Mouse (Mus musculus): Measurements from ENCODE around the gene Alox12e. TPM values are rescaled to one million over a fixed set of nuclear protein-coding genes. Genes with fewer than 3 reads are reported as not detected.

Gene Alox12e
- polyA plus RNA-seq, 2 experiments: 0.09 to 0.26 TPM

GRCm38 (mm10) chr11:70319614-70320013 is 2.8 kb downstream of the Alox12e start:
- Histone ChIP-seq H3K4me1 (ENCODE audit: control insufficient read depth, insufficient read depth, low read length) (no peaks in the 10 kb centered on the region), H3K9me3 (ENCODE audit: control insufficient read depth, low read length) (no peaks in the 10 kb centered on the region), H3K9ac (ENCODE audit: low read depth, low read length, severe bottlenecking) (no peak overlapping the region), H3K27me3 (ENCODE audit: control insufficient read depth, insufficient read depth, low read length) (peaks cover 40% of the 10 kb centered on the region), H3K4me2 (replicated peaks; ENCODE audit: low read depth, low read length, severe bottlenecking) (no peak overlapping the region), H3K4me3 (replicated peaks; ENCODE audit: low read length) (no peak overlapping the region), H3K27ac (replicated peaks; ENCODE audit: low read depth, low read length) (no peak overlapping the region), H3K36me3 (ENCODE audit: control insufficient read depth, insufficient read depth, low read length) (no peaks in the 10 kb centered on the region)
- no peak for TF ChIP-seq POLR2A (IDR thresholded peaks at IDR 0.05; ENCODE audit: borderline replicate concordance, extremely low read depth, insufficient read depth, insufficient read length)
- ATAC-seq (ENCODE audit: low FRiP score, low read depth): no peak
- WGBS: 84% methylated on average over 12 of the region's 12 CpGs
- DNase-seq (ENCODE audit: low spot score): no peak

- H3K4me2 ChIP-seq (replicated peaks; ENCODE audit: low read depth, low read length, severe bottlenecking): no peak overlapping the region
- 46% methylated on average over 7 of the region's 7 CpGs for WGBS
- no peak for ATAC-seq (ENCODE audit: low FRiP score, low read depth)
- TF ChIP-seq POLR2A (IDR thresholded peaks at IDR 0.05; ENCODE audit: borderline replicate concordance, extremely low read depth, insufficient read depth, insufficient read length): no peak
- H3K27me3 ChIP-seq (ENCODE audit: control insufficient read depth, insufficient read depth, low read length): no peaks in the 10 kb centered on the region
- H3K27ac ChIP-seq (replicated peaks; ENCODE audit: low read depth, low read length): no peak overlapping the region
- DNase-seq (ENCODE audit: low spot score): no peak
- no peaks in the 10 kb centered on the region for H3K36me3 ChIP-seq (ENCODE audit: control insufficient read depth, insufficient read depth, low read length)
- no peaks in the 10 kb centered on the region for H3K9me3 ChIP-seq (ENCODE audit: control insufficient read depth, low read length)
- no peaks in the 10 kb centered on the region for H3K4me1 ChIP-seq (ENCODE audit: control insufficient read depth, insufficient read depth, low read length)
- H3K9ac ChIP-seq (ENCODE audit: low read depth, low read length, severe bottlenecking): no peak overlapping the region
- H3K4me3 ChIP-seq (replicated peaks; ENCODE audit: low read length): no peak overlapping the region
These were observed 8.6 kb downstream of the Alox12e start for GRCm38 (mm10) chr11:70313833-70314232.

GRCm38 (mm10) chr11:70309341-70309740 is 13.1 kb downstream of the Alox12e start:
- no peak for TF ChIP-seq POLR2A (IDR thresholded peaks at IDR 0.05; ENCODE audit: borderline replicate concordance, extremely low read depth, insufficient read depth, insufficient read length)
- WGBS: 25% methylated on average over 9 of the region's 9 CpGs
- Histone ChIP-seq H3K9me3 (ENCODE audit: control insufficient read depth, low read length) (no peaks in the 10 kb centered on the region), H3K36me3 (ENCODE audit: control insufficient read depth, insufficient read depth, low read length) (no peaks in the 10 kb centered on the region), H3K27ac (replicated peaks; ENCODE audit: low read depth, low read length) (no peak overlapping the region), H3K4me1 (ENCODE audit: control insufficient read depth, insufficient read depth, low read length) (no peaks in the 10 kb centered on the region), H3K4me3 (replicated peaks; ENCODE audit: low read length) (no peak overlapping the region), H3K9ac (ENCODE audit: low read depth, low read length, severe bottlenecking) (no peak overlapping the region), H3K27me3 (ENCODE audit: control insufficient read depth, insufficient read depth, low read length) (no peaks in the 10 kb centered on the region), H3K4me2 (replicated peaks; ENCODE audit: low read depth, low read length, severe bottlenecking) (no peak overlapping the region)
- ATAC-seq (ENCODE audit: low FRiP score, low read depth) (no peak), DNase-seq (ENCODE audit: low spot score) (peak; percentile 79)

GRCm38 (mm10) chr11:70308296-70308695 is 14.1 kb downstream of the Alox12e start:
- Histone ChIP-seq H3K9me3 (ENCODE audit: control insufficient read depth, low read length) (no peaks in the 10 kb centered on the region), H3K4me2 (replicated peaks; ENCODE audit: low read depth, low read length, severe bottlenecking) (no peak overlapping the region), H3K9ac (ENCODE audit: low read depth, low read length, severe bottlenecking) (no peak overlapping the region), H3K27ac (replicated peaks; ENCODE audit: low read depth, low read length) (no peak overlapping the region), H3K4me1 (ENCODE audit: control insufficient read depth, insufficient read depth, low read length) (no peaks in the 10 kb centered on the region), H3K4me3 (replicated peaks; ENCODE audit: low read length) (no peak overlapping the region), H3K27me3 (ENCODE audit: control insufficient read depth, insufficient read depth, low read length) (no peaks in the 10 kb centered on the region), H3K36me3 (ENCODE audit: control insufficient read depth, insufficient read depth, low read length) (no peaks in the 10 kb centered on the region)
- 97% methylated on average over 2 of the region's 2 CpGs for WGBS
- DNase-seq (ENCODE audit: low spot score): no peak
- no peak for ATAC-seq (ENCODE audit: low FRiP score, low read depth)
- no peak for TF ChIP-seq POLR2A (IDR thresholded peaks at IDR 0.05; ENCODE audit: borderline replicate concordance, extremely low read depth, insufficient read depth, insufficient read length)

- no peaks in the 10 kb centered on the region for H3K27me3 ChIP-seq (ENCODE audit: control insufficient read depth, insufficient read depth, low read length)
- H3K9me3 ChIP-seq (ENCODE audit: control insufficient read depth, low read length): no peaks in the 10 kb centered on the region
- no peak overlapping the region for H3K4me2 ChIP-seq (replicated peaks; ENCODE audit: low read depth, low read length, severe bottlenecking)
- TF ChIP-seq POLR2A (IDR thresholded peaks at IDR 0.05; ENCODE audit: borderline replicate concordance, extremely low read depth, insufficient read depth, insufficient read length): no peak
- no peak for ATAC-seq (ENCODE audit: low FRiP score, low read depth)
- no peaks in the 10 kb centered on the region for H3K4me1 ChIP-seq (ENCODE audit: control insufficient read depth, insufficient read depth, low read length)
- WGBS: 50% methylated on average over 7 of the region's 7 CpGs
- no peak overlapping the region for H3K27ac ChIP-seq (replicated peaks; ENCODE audit: low read depth, low read length)
- no peak overlapping the region for H3K9ac ChIP-seq (ENCODE audit: low read depth, low read length, severe bottlenecking)
- DNase-seq (ENCODE audit: low spot score): no peak
- no peaks in the 10 kb centered on the region for H3K36me3 ChIP-seq (ENCODE audit: control insufficient read depth, insufficient read depth, low read length)
- H3K4me3 ChIP-seq (replicated peaks; ENCODE audit: low read length): no peak overlapping the region
These were observed 16.3 kb downstream of the Alox12e start for GRCm38 (mm10) chr11:70306159-70306558.

GRCm38 (mm10) chr11:70302293-70302692 is 20.1 kb downstream of the Alox12e start:
- Histone ChIP-seq H3K27me3 (ENCODE audit: control insufficient read depth, insufficient read depth, low read length) (no peaks in the 10 kb centered on the region), H3K4me1 (ENCODE audit: control insufficient read depth, insufficient read depth, low read length) (no peaks in the 10 kb centered on the region), H3K4me2 (replicated peaks; ENCODE audit: low read depth, low read length, severe bottlenecking) (no peak overlapping the region), H3K36me3 (ENCODE audit: control insufficient read depth, insufficient read depth, low read length) (no peaks in the 10 kb centered on the region), H3K9ac (ENCODE audit: low read depth, low read length, severe bottlenecking) (no peak overlapping the region), H3K27ac (replicated peaks; ENCODE audit: low read depth, low read length) (no peak overlapping the region), H3K4me3 (replicated peaks; ENCODE audit: low read length) (no peak overlapping the region), H3K9me3 (ENCODE audit: control insufficient read depth, low read length) (no peaks in the 10 kb centered on the region)
- DNase-seq (ENCODE audit: low spot score) (no peak), ATAC-seq (ENCODE audit: low FRiP score, low read depth) (no peak)
- 83% methylated on average over 4 of the region's 4 CpGs for WGBS
- no peak for TF ChIP-seq POLR2A (IDR thresholded peaks at IDR 0.05; ENCODE audit: borderline replicate concordance, extremely low read depth, insufficient read depth, insufficient read length)
